Mouse (Mus musculus) liver, postnatal 0 days (tissue): ENCODE results near the gene Ddo.

Experiments used
- CTCF ChIP-seq: sonication (generic); IDR thresholded peaks from 2 replicates; pipeline ENCODE4 v1.5.1; 2016; ENCODE audit warnings: antibody characterized with exemption, low read depth
- EP300 ChIP-seq: IDR thresholded peaks from 2 replicates; pipeline ENCODE4 v1.6.1; 2016; ENCODE audit warnings: antibody characterized with exemption, low read depth, mild to moderate bottlenecking

GRCm38 (mm10) chr10:40684326-40684725, 54.5 kb downstream of the Ddo start:
- TF ChIP-seq CTCF (no peak), EP300 (no peak)
